Mouse (Mus musculus) thymus, adult 2 months (tissue): ENCODE measurements around the gene Slc6a11.

Source experiments
- CTCF ChIP-seq: fragments of 200-500 bp; IDR thresholded peaks from 2 replicates; pipeline ENCODE4 v1.5.1; 2012; ENCODE audit warnings: mild to moderate bottlenecking, control low read depth, low read length, moderate library complexity, borderline replicate concordance; ENCODE audit not compliant: control insufficient read depth, poor library complexity, insufficient read depth; ENCODE audit errors: extremely low read depth
- POLR2A ChIP-seq: fragments of 200-500 bp; IDR thresholded peaks from 2 replicates; pipeline ENCODE4 v1.6.1; 2012; ENCODE audit warnings: mild to moderate bottlenecking, low read length, control low read depth, moderate library complexity; ENCODE audit not compliant: control insufficient read depth, poor library complexity, insufficient read depth; ENCODE audit errors: extremely low read depth

- TF ChIP-seq CTCF: no peak
- no peak for TF ChIP-seq POLR2A
These were observed 151.6 kb downstream of the Slc6a11 start, which contains the start of gene Slc6a1 for GRCm38 (mm10) chr6:114282469-114283277.
